In genomic region chr2:102620744-102621429, GRCm38 (mm10) we compare ENCODE assay signal across 17 mouse cellular contexts. TPM values are rescaled to one million over a fixed set of nuclear protein-coding genes. Genes with fewer than 3 reads are reported as not detected.
DNase-seq lines count a peak whose midpoint lies in the region; ATAC-seq and TF ChIP-seq lines count a peak whose summit lies in the region.
"Had no signal": no experiment of that assay in that cellular context is flagged by ENCODE, and none has a peak within 500 bp of the region (broad histone marks: within the 10 kb centered on the region; RNA-seq: fewer than 3 reads in every experiment).

No protein-coding gene starts in this region.

- no peaks in the 10 kb centered on the region for H3K27me3 ChIP-seq in hindbrain, postnatal 0 days (ENCODE audit: insufficient read depth, low read length)
- H3K27me3 ChIP-seq in liver, embryonic 12.5 days (replicated peaks): no peaks in the 10 kb centered on the region
- H3K27me3 ChIP-seq: lung, embryonic 15.5 days; neural tube, embryonic 13.5 days had no signal

- H3K36me3 ChIP-seq in hindbrain, postnatal 0 days (ENCODE audit: insufficient read depth, low read length): no peaks in the 10 kb centered on the region
- H3K36me3 ChIP-seq in liver, embryonic 12.5 days: no peaks in the 10 kb centered on the region
- H3K36me3 ChIP-seq: heart, embryonic 10.5 days; lung, embryonic 15.5 days; neural tube, embryonic 13.5 days had no signal

- TF ChIP-seq POLR2A in brain, embryonic 14.5 days (IDR thresholded peaks at IDR 0.05; ENCODE audit: borderline replicate concordance, extremely low read depth, insufficient read depth, insufficient read length, poor library complexity, severe bottlenecking): no peak

- H3K9ac ChIP-seq in hindbrain, postnatal 0 days (replicated peaks; ENCODE audit: low read length): no peak overlapping the region
- H3K9ac ChIP-seq in liver, embryonic 12.5 days: no peak overlapping the region
- H3K9ac ChIP-seq: lung, embryonic 15.5 days; neural tube, embryonic 13.5 days had no signal

- no peak overlapping the region for H3K4me2 ChIP-seq in hindbrain, postnatal 0 days (ENCODE audit: low read depth, low read length)
- no peak overlapping the region for H3K4me2 ChIP-seq in liver, embryonic 12.5 days
- H3K4me2 ChIP-seq: lung, embryonic 15.5 days; neural tube, embryonic 13.5 days had no signal

- H3K9me3 ChIP-seq in hindbrain, postnatal 0 days (ENCODE audit: low read length): no peaks in the 10 kb centered on the region
- H3K9me3 ChIP-seq in liver, embryonic 12.5 days (replicated peaks): no peaks in the 10 kb centered on the region
- H3K9me3 ChIP-seq: heart, embryonic 10.5 days; lung, embryonic 15.5 days; neural tube, embryonic 13.5 days had no signal

- peak; percentile 23 for DNase-seq in cerebellum, adult 9-11 months
- DNase-seq in cerebellum, postnatal 14 days: no peak
- DNase-seq in layer of hippocampus, adult 2 months (ENCODE audit: low spot score in 2 of 2): peak; percentile 23 to 80
- no peak for DNase-seq in layer of hippocampus, adult 9-10 months (ENCODE audit: low spot score)
- DNase-seq in brain, embryonic 14.5 days (ENCODE audit: low read depth): peak; percentile 77
- peak; percentile 56 for DNase-seq in hindbrain, postnatal 0 days (ENCODE audit: low spot score)
- DNase-seq in urinary bladder, adult 2 months (ENCODE audit: low spot score): no peak
- DNase-seq: adrenal gland, postnatal 36 days; cerebellum, postnatal 10 days; heart, postnatal 4 days; kidney, adult 8-10 months; liver; thymus, adult 18-20 months had no signal

- H3K4me1 ChIP-seq in hindbrain, postnatal 0 days (ENCODE audit: insufficient read depth, low read length): no peaks in the 10 kb centered on the region
- no peaks in the 10 kb centered on the region for H3K4me1 ChIP-seq in liver, embryonic 12.5 days
- H3K4me1 ChIP-seq: heart, embryonic 10.5 days; lung, embryonic 15.5 days; neural tube, embryonic 13.5 days had no signal

- peak overlapping the region; percentile 88 for H3K27ac ChIP-seq in layer of hippocampus, adult 2 months
- peak overlapping the region; percentile 67 for H3K27ac ChIP-seq in hindbrain, postnatal 0 days
- H3K27ac ChIP-seq in liver, embryonic 12.5 days: no peak overlapping the region
- H3K27ac ChIP-seq: heart, embryonic 10.5 days; lung, embryonic 15.5 days; neural tube, embryonic 13.5 days had no signal

- H3K4me3 ChIP-seq in layer of hippocampus, adult 2 months: no peak overlapping the region
- no peak overlapping the region for H3K4me3 ChIP-seq in hindbrain, postnatal 0 days (ENCODE audit: low read length)
- H3K4me3 ChIP-seq in liver, embryonic 12.5 days: no peak overlapping the region
- H3K4me3 ChIP-seq: heart, embryonic 10.5 days; lung, embryonic 15.5 days; neural tube, embryonic 13.5 days had no signal

- TF ChIP-seq CTCF in layer of hippocampus, adult 2 months (conservative IDR thresholded peaks at IDR 0.05): 0 out of 2 replicates have a peak, but pooled peaks have one; percentile 21
- TF ChIP-seq CTCF in brain, embryonic 14.5 days (IDR thresholded peaks at IDR 0.05; ENCODE audit: borderline replicate concordance, extremely low read depth, insufficient read depth, insufficient read length): no peak
- 0 out of 2 replicates have a peak, but pooled peaks have one; percentile 20 for TF ChIP-seq CTCF in hindbrain, postnatal 0 days (IDR thresholded peaks at IDR 0.05; ENCODE audit: low read depth)

- WGBS in hindbrain, postnatal 0 days: 48% methylated on average over 12 of the region's 12 CpGs
- whole genome bisulfite sequencing in liver, embryonic 12.5 days (ENCODE audit: insufficient replicate concordance): 76% methylated on average over 12 of the region's 12 CpGs

- peak; percentile 92 for ATAC-seq in hindbrain, postnatal 0 days
- no peak for ATAC-seq in liver, embryonic 12.5 days

RNA-seq across cellular contexts. Expression of gene Slc1a2, which starts 37.6 kb away (rescaled TPM):
- total RNA-seq in layer of hippocampus, adult 2 months (2021): 1,000 to 10,000 TPM; 1,761 to 1,800 TPM
- 27.1 and 46.2 TPM in 2 replicates for polyA plus RNA-seq in brain, embryonic 14.5 days (2012; rRNA removed)
- 116 and 130 TPM in 2 replicates for total RNA-seq in hindbrain, postnatal 0 days (2014; rRNA removed)
- 21.9 and 23.9 TPM in 2 replicates for polyA plus RNA-seq in hindbrain, postnatal 0 days (2015; fragmentation: Nextera tagmentation; extraction: Ambion mirVana)
- 0.13 and 0.17 TPM in 2 replicates for polyA plus RNA-seq in urinary bladder, adult 2 months (2012; rRNA removed)
- 0.44 and 0.47 TPM in 2 replicates for polyA plus RNA-seq in liver, embryonic 12.5 days (2016; fragmentation: Nextera tagmentation; extraction: Ambion mirVana)

Comparison
In these comparisons a context has a peak if more than half of its experiments do, and no peak if none do; other contexts are left out.
1. DNase-seq: peak in cerebellum, adult 9-11 months (single experiment), layer of hippocampus, adult 2 months (2 of 2), brain, embryonic 14.5 days (single experiment) and hindbrain, postnatal 0 days (single experiment); none in cerebellum, postnatal 14 days (0 of 2), layer of hippocampus, adult 9-10 months (single experiment) and urinary bladder, adult 2 months (single experiment).
2. RNA of gene Slc1a2, which starts 37.6 kb away (polyA plus RNA-seq): 27.1 to 46.2 TPM in brain, embryonic 14.5 days and 21.9 to 23.9 TPM in hindbrain, postnatal 0 days; 0.44 to 0.47 TPM in liver, embryonic 12.5 days and 0.13 to 0.17 TPM in urinary bladder, adult 2 months; every median in the first group is over 10 times any median in the second.